Mouse (Mus musculus) liver, postnatal 0 days (tissue): Measurements from ENCODE around the gene Slpi.

Source experiments
- CTCF ChIP-seq: sonication (generic); IDR thresholded peaks from 2 replicates; pipeline ENCODE4 v1.5.1; 2016; ENCODE audit warnings: antibody characterized with exemption, low read depth
- EP300 ChIP-seq: IDR thresholded peaks from 2 replicates; pipeline ENCODE4 v1.6.1; 2016; ENCODE audit warnings: antibody characterized with exemption, low read depth, mild to moderate bottlenecking

GRCm38 (mm10) chr2:164389499-164389898 is 604 bp upstream of the Slpi start:
- TF ChIP-seq CTCF (peak; percentile 87), EP300 (no peak)
